ENCODE assay signal across 8 mouse cellular contexts in genomic region chr12:110696173-110696974, GRCm38 (mm10). TPM values are rescaled to one million over a fixed set of nuclear protein-coding genes. Genes with fewer than 3 reads are reported as not detected.
DNase-seq lines count a peak whose midpoint lies in the region; ATAC-seq and TF ChIP-seq lines count a peak whose summit lies in the region.

No protein-coding gene starts in this region.

- peaks cover 31% of the 10 kb centered on the region for H3K4me1 ChIP-seq in bone marrow macrophage, adult 2 months (ENCODE audit: control insufficient read depth, insufficient read depth, low read length)
- H3K4me1 ChIP-seq in embryonic fibroblast, embryonic 13.5 days (ENCODE audit: control insufficient read depth, insufficient read depth, low read length): peaks cover 3% of the 10 kb centered on the region
- H3K4me1 ChIP-seq in heart, embryonic 11.5 days (ENCODE audit: control insufficient read depth, insufficient read depth, low read length): peaks cover 18% of the 10 kb centered on the region
- H3K4me1 ChIP-seq in kidney, embryonic 16.5 days (ENCODE audit: insufficient read depth, low read length): peaks cover 16% of the 10 kb centered on the region
- H3K4me1 ChIP-seq in liver, adult 2 months (ENCODE audit: control insufficient read depth, insufficient read depth, low read length): peaks cover 11% of the 10 kb centered on the region; the same call in 1 of the 2 replicates

- H3K4me3 ChIP-seq in bone marrow macrophage, adult 2 months (ENCODE audit: insufficient read depth, low read length): peak overlapping the region; percentile 91
- peak overlapping the region; percentile 71 for H3K4me3 ChIP-seq in embryonic fibroblast, embryonic 13.5 days (ENCODE audit: insufficient read depth, low read length)
- H3K4me3 ChIP-seq in heart, embryonic 11.5 days (ENCODE audit: low read depth, low read length): peak overlapping the region; percentile 83
- H3K4me3 ChIP-seq in kidney, embryonic 16.5 days (ENCODE audit: low read length): peak overlapping the region; percentile 100
- H3K4me3 ChIP-seq in liver, adult 2 months (ENCODE audit: insufficient read depth, low read depth, low read length): peak overlapping the region; percentile 89
- peak overlapping the region; percentile 64 for H3K4me3 ChIP-seq in myocyte

- no peaks in the 10 kb centered on the region for H3K27me3 ChIP-seq in heart, embryonic 11.5 days (ENCODE audit: control insufficient read depth, insufficient read depth, low read length)
- no peaks in the 10 kb centered on the region for H3K27me3 ChIP-seq in kidney, embryonic 16.5 days (ENCODE audit: insufficient read depth, low read length)
- no peaks in the 10 kb centered on the region for H3K27me3 ChIP-seq in liver, adult 2 months (ENCODE audit: control insufficient read depth, insufficient read depth, low read length)
- no peaks in the 10 kb centered on the region for H3K27me3 ChIP-seq in myocyte (ENCODE audit: control insufficient read depth, insufficient read depth, insufficient read length)
- no peaks in the 10 kb centered on the region for H3K27me3 ChIP-seq in splenic B cell, adult 2 months (ENCODE audit: control insufficient read depth, insufficient read depth, low read length, poor library complexity, severe bottlenecking)

- peak overlapping the region; percentile 48 for H3ac ChIP-seq in myocyte (ENCODE audit: control insufficient read depth, insufficient read length)

- ATAC-seq in heart, embryonic 11.5 days (replicated peaks; ENCODE audit: insufficient number of reproducible peaks, low FRiP score, low TSS enrichment): peak; percentile 94
- peak; percentile 96 for ATAC-seq in kidney, embryonic 16.5 days (ENCODE audit: low FRiP score, low TSS enrichment)

- H3K36me3 ChIP-seq in heart, embryonic 11.5 days (ENCODE audit: control insufficient read depth, insufficient read depth, low read length): peaks cover 14% of the 10 kb centered on the region
- peaks cover 22% of the 10 kb centered on the region for H3K36me3 ChIP-seq in kidney, embryonic 16.5 days (ENCODE audit: insufficient read depth, low read length)
- peaks cover 24% of the 10 kb centered on the region for H3K36me3 ChIP-seq in liver, adult 2 months (ENCODE audit: control insufficient read depth, insufficient read depth, low read length)
- peaks cover 34% of the 10 kb centered on the region for H3K36me3 ChIP-seq in myocyte (ENCODE audit: control insufficient read depth, insufficient read depth)
- peaks cover 14% of the 10 kb centered on the region for H3K36me3 ChIP-seq in splenic B cell, adult 2 months (ENCODE audit: control insufficient read depth, insufficient read depth, low read length, poor library complexity, severe bottlenecking)

- H3K79me2 ChIP-seq in liver, adult 2 months (ENCODE audit: control insufficient read depth, insufficient read depth, low read length): 0 out of 2 replicates have a peak, but pooled peaks cover 5% of the 10 kb centered on the region
- peaks cover 23% of the 10 kb centered on the region for H3K79me2 ChIP-seq in myocyte (ENCODE audit: control insufficient read depth, insufficient read depth)

- H3K27ac ChIP-seq in bone marrow macrophage, adult 2 months (ENCODE audit: insufficient read depth, low read depth, low read length): peak overlapping the region; percentile 70
- peak overlapping the region; percentile 54 for H3K27ac ChIP-seq in embryonic fibroblast, embryonic 13.5 days (ENCODE audit: insufficient read depth, low read length)
- peak overlapping the region; percentile 90 for H3K27ac ChIP-seq in heart, embryonic 11.5 days (ENCODE audit: low read depth, low read length)
- H3K27ac ChIP-seq in kidney, embryonic 16.5 days (ENCODE audit: low read length): peak overlapping the region; percentile 92
- peak overlapping the region; percentile 82 for H3K27ac ChIP-seq in liver, adult 2 months (replicated peaks; ENCODE audit: insufficient read depth, low read depth, low read length)

- under 1% methylated on average over 89 of the region's 89 CpGs for WGBS in heart, embryonic 11.5 days (ENCODE audit: insufficient replicate concordance)
- under 1% methylated on average over 88 of the region's 89 CpGs for WGBS in kidney, embryonic 16.5 days
- under 1% methylated on average over 89 of the region's 89 CpGs for WGBS in liver, adult 2 months

- no peak for TF ChIP-seq CTCF in bone marrow macrophage, adult 2 months (IDR thresholded peaks at IDR 0.05; ENCODE audit: low read depth, low read length)
- TF ChIP-seq CTCF in embryonic fibroblast, embryonic 13.5 days (IDR thresholded peaks at IDR 0.05; ENCODE audit: borderline replicate concordance, insufficient read depth, low read length): no peak
- no peak for TF ChIP-seq CTCF in liver, adult 2 months (IDR thresholded peaks at IDR 0.05; ENCODE audit: low read depth, low read length)

- no peaks in the 10 kb centered on the region for H3K9me3 ChIP-seq in heart, embryonic 11.5 days (replicated peaks; ENCODE audit: control insufficient read depth, low read length)
- no peaks in the 10 kb centered on the region for H3K9me3 ChIP-seq in kidney, embryonic 16.5 days (ENCODE audit: low read length)

- peak overlapping the region; percentile 94 for H3K9ac ChIP-seq in heart, embryonic 11.5 days (ENCODE audit: low read depth, low read length)
- peak overlapping the region; percentile 99 for H3K9ac ChIP-seq in kidney, embryonic 16.5 days (replicated peaks; ENCODE audit: low read length)
- H3K9ac ChIP-seq in liver, adult 2 months (ENCODE audit: low read depth, low read length): peak overlapping the region; percentile 98

- DNase-seq in A20 (ENCODE audit: low read depth, low spot score): peak; percentile 98
- DNase-seq in liver, adult 2 months (ENCODE audit: extremely low read depth, low read depth, low spot score): peak; percentile 66
- peak; percentile 98 for DNase-seq in splenic B cell, adult 2 months (ENCODE audit: low read depth, low spot score)

- peak; percentile 89; the same call in 1 of the 2 replicates for TF ChIP-seq POLR2A in bone marrow macrophage, adult 2 months (IDR thresholded peaks at IDR 0.05; ENCODE audit: borderline replicate concordance, low read depth, low read length)
- TF ChIP-seq POLR2A in embryonic fibroblast, embryonic 13.5 days (IDR thresholded peaks at IDR 0.05; ENCODE audit: low read depth, low read length): peak; percentile 99
- TF ChIP-seq POLR2A in liver, adult 2 months (IDR thresholded peaks at IDR 0.05; ENCODE audit: extremely low read depth, insufficient read depth, low read length): peak; percentile 99
- TF ChIP-seq POLR2A in myocyte (IDR thresholded peaks at IDR 0.05; ENCODE audit: insufficient read length, low read depth): peak; percentile 95

- peak overlapping the region; percentile 88 for H3K4me2 ChIP-seq in heart, embryonic 11.5 days
- H3K4me2 ChIP-seq in kidney, embryonic 16.5 days (replicated peaks; ENCODE audit: low read depth, low read length): peak overlapping the region; percentile 84
- H3K4me2 ChIP-seq in myocyte (ENCODE audit: low read depth): peak overlapping the region; percentile 72

TF ChIP-seq in myocyte, 11 proteins besides CTCF, POLR2A, EP300 and RAD21:
- TF ChIP-seq USF1 (IDR thresholded peaks at IDR 0.05; ENCODE audit: low read depth) (no peak), MYOG (IDR thresholded peaks at IDR 0.05; ENCODE audit: control insufficient read depth in 1 of 3, insufficient read depth in 1 of 3, insufficient read length in 2 of 3, low read depth in 2 of 3) (peak in 2 of 3 experiments; percentile 41 to 68), E2F4 (IDR thresholded peaks at IDR 0.05; ENCODE audit: insufficient read depth) (no peak), SRF (IDR thresholded peaks at IDR 0.05; ENCODE audit: control insufficient read depth, insufficient read length, low read depth) (peak; percentile 39), POLR2AphosphoS2 (IDR thresholded peaks at IDR 0.05; ENCODE audit: insufficient read length, low read depth) (peak; percentile 98)

RNA-seq across cellular contexts. Expression of gene Hsp90aa1, which starts 6.2 kb away (rescaled TPM):
- polyA plus RNA-seq in bone marrow macrophage, adult 2 months (2012; ENCODE audit: insufficient read depth, insufficient read length, missing spikeins): 156 and 159 TPM in 2 replicates
- polyA plus RNA-seq in embryonic fibroblast, embryonic 13.5 days (2011; ENCODE audit: insufficient read length, low read depth, missing spikeins): 645 and 834 TPM in 2 replicates
- polyA plus RNA-seq in heart, embryonic 11.5 days (2014; fragmentation: Nextera tagmentation; extraction: Ambion mirVana): 729 and 869 TPM in 2 replicates
- 843 and 919 TPM in 2 replicates for polyA plus RNA-seq in kidney, embryonic 16.5 days (2015; fragmentation: Nextera tagmentation; extraction: Ambion mirVana)
- total RNA-seq in liver, adult 2 months (2014; rRNA removed): 114 and 134 TPM in 2 replicates
- 36.4 and 49.8 TPM in 2 replicates for polyA plus RNA-seq in liver, adult 2 months (2012; rRNA removed)
- 110 TPM for polyA plus RNA-seq in myocyte (2012; fragmentation: generic; extraction: Trizol)

RNA-seq across cellular contexts. Expression of gene 1700001K19Rik, which starts 14.0 kb away (rescaled TPM):
- not detected in 2 replicates for polyA plus RNA-seq in bone marrow macrophage, adult 2 months (2012; ENCODE audit: insufficient read depth, insufficient read length, missing spikeins)
- polyA plus RNA-seq in embryonic fibroblast, embryonic 13.5 days (2011; ENCODE audit: insufficient read length, low read depth, missing spikeins): not detected in 2 replicates
- polyA plus RNA-seq in heart, embryonic 11.5 days (2014; fragmentation: Nextera tagmentation; extraction: Ambion mirVana): 0.23 TPM in 1 of 2 replicates, not detected in the other
- polyA plus RNA-seq in kidney, embryonic 16.5 days (2015; fragmentation: Nextera tagmentation; extraction: Ambion mirVana): not detected in 2 replicates
- not detected in 2 replicates for total RNA-seq in liver, adult 2 months (2014; rRNA removed)
- polyA plus RNA-seq in liver, adult 2 months (2012; rRNA removed): not detected in 2 replicates
- polyA plus RNA-seq in myocyte (2012; fragmentation: generic; extraction: Trizol): 0.05 TPM

RNA-seq across cellular contexts. Expression of gene Wdr20, which starts 41.4 kb away (rescaled TPM):
- 27.9 and 33.7 TPM in 2 replicates for polyA plus RNA-seq in bone marrow macrophage, adult 2 months (2012; ENCODE audit: insufficient read depth, insufficient read length, missing spikeins)
- 18.1 and 22.8 TPM in 2 replicates for polyA plus RNA-seq in embryonic fibroblast, embryonic 13.5 days (2011; ENCODE audit: insufficient read length, low read depth, missing spikeins)
- 15.2 and 17.1 TPM in 2 replicates for polyA plus RNA-seq in heart, embryonic 11.5 days (2014; fragmentation: Nextera tagmentation; extraction: Ambion mirVana)
- 24.8 and 26.5 TPM in 2 replicates for polyA plus RNA-seq in kidney, embryonic 16.5 days (2015; fragmentation: Nextera tagmentation; extraction: Ambion mirVana)
- 19.5 and 21.0 TPM in 2 replicates for total RNA-seq in liver, adult 2 months (2014; rRNA removed)
- polyA plus RNA-seq in liver, adult 2 months (2012; rRNA removed): 14.8 and 16.5 TPM in 2 replicates
- 13.9 TPM for polyA plus RNA-seq in myocyte (2012; fragmentation: generic; extraction: Trizol)

Comparison
In these comparisons a context has a peak if more than half of its experiments do, and no peak if none do; other contexts are left out.
1. Peak in every context shown above with its lines: DNase-seq, ATAC-seq, H3K4me3 ChIP-seq and H3K27ac ChIP-seq.